Mouse (Mus musculus): Measurements from ENCODE around the gene Dnajc22. TPM values are rescaled to one million over a fixed set of nuclear protein-coding genes. Genes with fewer than 3 reads are reported as not detected.

The Dnajc22 gene
- polyA plus RNA-seq, 1 experiment: 0.78 TPM

- H3K4me2 ChIP-seq (ENCODE audit: low read depth): no peak overlapping the region
- peaks cover 42% of the 10 kb centered on the region for H3K27me3 ChIP-seq (ENCODE audit: control insufficient read depth, insufficient read depth, insufficient read length)
- no peaks in the 10 kb centered on the region for H3K36me3 ChIP-seq (ENCODE audit: control insufficient read depth, insufficient read depth)
- H3K4me3 ChIP-seq: no peak overlapping the region
- TF ChIP-seq TCF12 (IDR thresholded peaks at IDR 0.05; ENCODE audit: insufficient read depth, poor library complexity, severe bottlenecking): no peak
- H3ac ChIP-seq (ENCODE audit: control insufficient read depth, insufficient read length): no peak overlapping the region
- no peaks in the 10 kb centered on the region for H3K79me2 ChIP-seq (ENCODE audit: control insufficient read depth, insufficient read depth)
Observed at GRCm38 (mm10) chr15:99093291-99094258, 605 bp downstream of the Dnajc22 start.

- no peak overlapping the region for H3K4me3 ChIP-seq
- H3K27me3 ChIP-seq (ENCODE audit: control insufficient read depth, insufficient read depth, insufficient read length): peaks cover 45% of the 10 kb centered on the region
- TF ChIP-seq MAX (IDR thresholded peaks at IDR 0.05; ENCODE audit: low read depth) (no peak), USF1 (IDR thresholded peaks at IDR 0.05; ENCODE audit: low read depth) (no peak)
Observed at GRCm38 (mm10) chr15:99094631-99095270, 1.8 kb downstream of the Dnajc22 start.

GRCm38 (mm10) chr15:99095356-99095755, 2.4 kb downstream of the Dnajc22 start:
- Histone ChIP-seq H3ac (ENCODE audit: control insufficient read depth, insufficient read length) (no peak overlapping the region), H3K79me2 (ENCODE audit: control insufficient read depth, insufficient read depth) (no peaks in the 10 kb centered on the region), H3K4me3 (no peak overlapping the region), H3K36me3 (ENCODE audit: control insufficient read depth, insufficient read depth) (no peaks in the 10 kb centered on the region), H3K4me2 (ENCODE audit: low read depth) (no peak overlapping the region), H3K27me3 (ENCODE audit: control insufficient read depth, insufficient read depth, insufficient read length) (peaks cover 45% of the 10 kb centered on the region)
- TF ChIP-seq TCF12 (IDR thresholded peaks at IDR 0.05; ENCODE audit: insufficient read depth, poor library complexity, severe bottlenecking): no peak
- TF ChIP-seq E2F4 (IDR thresholded peaks at IDR 0.05; ENCODE audit: insufficient read depth): no peak
- no peak for TF ChIP-seq POLR2A (IDR thresholded peaks at IDR 0.05; ENCODE audit: insufficient read length, low read depth)
- no peak for TF ChIP-seq CEBPB (IDR thresholded peaks at IDR 0.05; ENCODE audit: insufficient read depth, poor library complexity, severe bottlenecking)
- TF ChIP-seq MAX (IDR thresholded peaks at IDR 0.05; ENCODE audit: low read depth): no peak
- TF ChIP-seq SRF (IDR thresholded peaks at IDR 0.05; ENCODE audit: control insufficient read depth, insufficient read length, low read depth): no peak
- no peak for TF ChIP-seq TCF3 (IDR thresholded peaks at IDR 0.05; ENCODE audit: insufficient read length, low read depth)
- no peak for TF ChIP-seq POLR2AphosphoS2 (IDR thresholded peaks at IDR 0.05; ENCODE audit: insufficient read length, low read depth)
- TF ChIP-seq REST (IDR thresholded peaks at IDR 0.05; ENCODE audit: insufficient read depth, insufficient read length): no peak
- no peak for TF ChIP-seq USF1 (IDR thresholded peaks at IDR 0.05; ENCODE audit: low read depth)
- TF ChIP-seq MYOD1 (IDR thresholded peaks at IDR 0.05; ENCODE audit: control insufficient read depth in 1 of 3, insufficient read length in 2 of 3, low read depth in 2 of 3): no peak
- no peak for TF ChIP-seq MYOG (IDR thresholded peaks at IDR 0.05; ENCODE audit: control insufficient read depth in 1 of 3, insufficient read depth in 1 of 3, insufficient read length in 2 of 3, low read depth in 2 of 3)

More at GRCm38 (mm10) chr15:99094631-99095270, 1.8 kb downstream of the Dnajc22 start:
- Histone ChIP-seq H3K4me2 (ENCODE audit: low read depth) (no peak overlapping the region), H3K79me2 (ENCODE audit: control insufficient read depth, insufficient read depth) (no peaks in the 10 kb centered on the region), H3ac (ENCODE audit: control insufficient read depth, insufficient read length) (no peak overlapping the region), H3K36me3 (ENCODE audit: control insufficient read depth, insufficient read depth) (no peaks in the 10 kb centered on the region)

DNA sequence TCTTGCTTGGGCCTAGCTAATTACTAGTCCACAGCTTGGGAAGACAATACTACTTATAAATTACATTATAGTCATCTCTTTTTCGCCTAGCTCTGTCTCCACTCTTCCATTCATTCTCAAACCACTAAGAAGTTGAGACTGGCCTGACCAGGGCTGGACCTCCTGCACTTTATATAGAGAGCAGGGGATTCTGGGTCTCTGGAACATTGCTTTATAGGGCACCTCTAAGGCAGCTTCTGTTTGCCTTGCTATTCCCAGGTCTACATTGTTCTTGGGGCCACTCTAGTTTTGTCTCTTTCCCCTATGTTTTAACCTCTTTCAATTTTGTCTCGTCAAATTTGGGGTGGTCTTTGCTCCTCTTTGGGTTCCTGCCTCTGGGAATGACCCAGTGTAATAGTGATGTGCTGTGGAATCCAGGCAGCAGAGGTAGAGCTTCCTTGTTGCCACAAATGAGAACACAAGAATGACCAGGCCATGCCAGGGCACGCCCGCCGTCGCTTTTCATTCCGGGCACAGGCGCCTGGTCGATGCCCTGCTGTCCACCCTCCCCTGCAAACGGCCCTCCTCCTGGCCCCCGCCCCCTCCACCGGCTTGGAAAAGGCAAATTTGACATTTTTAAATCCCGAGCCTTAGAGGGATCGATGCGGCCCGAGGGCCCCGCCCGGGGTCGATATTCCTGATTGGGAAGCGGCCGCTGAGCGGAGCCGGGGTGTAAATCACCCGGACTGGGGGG, 3.3 kb downstream of the Dnajc22 start:
- Histone ChIP-seq H3K79me2 (ENCODE audit: control insufficient read depth, insufficient read depth) (no peaks in the 10 kb centered on the region), H3K36me3 (ENCODE audit: control insufficient read depth, insufficient read depth) (no peaks in the 10 kb centered on the region), H3ac (ENCODE audit: control insufficient read depth, insufficient read length) (no peak overlapping the region), H3K27me3 (ENCODE audit: control insufficient read depth, insufficient read depth, insufficient read length) (peaks cover 45% of the 10 kb centered on the region), H3K4me3 (no peak overlapping the region), H3K4me2 (ENCODE audit: low read depth) (no peak overlapping the region)
- TF ChIP-seq POLR2A (IDR thresholded peaks at IDR 0.05; ENCODE audit: insufficient read length, low read depth) (no peak), TCF12 (IDR thresholded peaks at IDR 0.05; ENCODE audit: insufficient read depth, poor library complexity, severe bottlenecking) (no peak), CEBPB (IDR thresholded peaks at IDR 0.05; ENCODE audit: insufficient read depth, poor library complexity, severe bottlenecking) (no peak), MAX (IDR thresholded peaks at IDR 0.05; ENCODE audit: low read depth) (no peak), REST (IDR thresholded peaks at IDR 0.05; ENCODE audit: insufficient read depth, insufficient read length) (no peak), TCF3 (IDR thresholded peaks at IDR 0.05; ENCODE audit: insufficient read length, low read depth) (no peak), SRF (IDR thresholded peaks at IDR 0.05; ENCODE audit: control insufficient read depth, insufficient read length, low read depth) (no peak), USF1 (IDR thresholded peaks at IDR 0.05; ENCODE audit: low read depth) (no peak), MYOD1 (IDR thresholded peaks at IDR 0.05; ENCODE audit: control insufficient read depth in 1 of 3, insufficient read length in 2 of 3, low read depth in 2 of 3) (no peak), MYOG (IDR thresholded peaks at IDR 0.05; ENCODE audit: control insufficient read depth in 1 of 3, insufficient read depth in 1 of 3, insufficient read length in 2 of 3, low read depth in 2 of 3) (no peak), E2F4 (IDR thresholded peaks at IDR 0.05; ENCODE audit: insufficient read depth) (no peak), POLR2AphosphoS2 (IDR thresholded peaks at IDR 0.05; ENCODE audit: insufficient read length, low read depth) (no peak)
